Mouse (Mus musculus) gastrocnemius, postnatal 36 days (tissue): ENCODE data around the gene Pnma3. TPM values are rescaled to one million over a fixed set of nuclear protein-coding genes. Genes with fewer than 3 reads are reported as not detected.
"Not testable (repeated sequence)": the region's sequence is repeated elsewhere in the genome, so short reads cannot be mapped to it uniquely, and the experiment has no call there.

Experiments
- DNase-seq, 2 experiments: peaks; one replicate each; pipeline ENCODE4 v3.0.0; 2022
- intact Hi-C: fragments of 180-260 bp; cut with DNase I; formaldehyde crosslinking; loops from one replicate; pipeline ENCODE4 v1.15.1; 2025
- long read RNA-seq, 2 experiments: library from polyadenylated mRNA; stranded (forward); transcript quantifications; one replicate each; pipeline ENCODE4 v2.0.0; 2021
- total RNA-seq, 2 experiments: library from RNA; stranded (reverse); gene quantifications; 2 replicates each; pipeline ENCODE4 v1.2.3; 2021

The Pnma3 gene
- total RNA-seq, result not detected
- long read RNA-seq, experiment 1, result 0 reads
- long read RNA-seq, experiment 2, result 0 reads

GRCm38 (mm10) chrX:73064415-73064793, at the start of gene Pnma3:
Pnma3 (plus strand) TSS chrX:73064787.
- no peak for DNase-seq
- intact Hi-C loops, result no loop called here

- DNase-seq, result no peak
Measured at GRCm38 (mm10) chrX:73037003-73037402, 27.6 kb upstream of the Pnma3 start, which contains the start of gene Pnma5. Pnma5 (minus strand) TSS chrX:73037103.

GRCm38 (mm10) chrX:73038831-73039230, 25.8 kb upstream of the Pnma3 start:
- intact Hi-C loops, result no loop called here
- no peak for DNase-seq

More at GRCm38 (mm10) chrX:73037003-73037402, 27.6 kb upstream of the Pnma3 start, which contains the start of gene Pnma5:
- intact Hi-C loops, result no loop called here

- DNase-seq, result no peak
- intact Hi-C loops, result no loop called here
Measured at GRCm38 (mm10) chrX:73039666-73040065, 24.9 kb upstream of the Pnma3 start.

- intact Hi-C loops, result loop anchor here (5.0 to 10.0 kb wide), 4 partner anchors 137 to 601 kb away; partner anchors contain the start of genes Cetn2, Nsdhl and Trex2
- DNase-seq, result peak; percentile 87 to 88
Measured at GRCm38 (mm10) chrX:73053860-73054563, 10.6 kb upstream of the Pnma3 start.

GRCm38 (mm10) chrX:73061528-73061927, 3.1 kb upstream of the Pnma3 start:
- intact Hi-C loops, result no loop called here
- no peak for DNase-seq

- intact Hi-C loops, result no loop called here
- DNase-seq, result no peak
Measured at GRCm38 (mm10) chrX:73062323-73062722, 2.3 kb upstream of the Pnma3 start.

- DNase-seq, result no peak
- intact Hi-C loops, result no loop called here
Measured at GRCm38 (mm10) chrX:73063512-73064414, 824 bp upstream of the Pnma3 start.

- intact Hi-C loops, DNase-seq: not testable (repeated sequence)
Measured at GRCm38 (mm10) chrX:73066765-73067312, 2.3 kb downstream of the Pnma3 start.

- DNase-seq, intact Hi-C loops: not testable (repeated sequence)
Measured at GRCm38 (mm10) chrX:73082267-73083055, 17.9 kb downstream of the Pnma3 start, which contains the start of gene Xlr4a. Xlr4a (minus strand) TSS chrX:73082478.

- intact Hi-C loops, DNase-seq: not testable (repeated sequence)
Measured at GRCm38 (mm10) chrX:73096941-73097508, 32.4 kb downstream of the Pnma3 start, which contains the start of gene Xlr3a. Xlr3a (minus strand) TSS chrX:73097095.

GRCm38 (mm10) chrX:73116747-73117146, 52.2 kb downstream of the Pnma3 start, which contains the start of gene Gm14685:
Gm14685 (plus strand) TSS chrX:73117047.
- DNase-seq, intact Hi-C loops: not testable (repeated sequence)

Other genes starting within 250 kb of the Pnma3 start
- gene Gabrq, start 239.6 kb upstream of the Pnma3 start, total RNA-seq, result under 1 TPM in 1 of 2 experiments, not detected in 1; 0.12 TPM
- 10 to 100 TPM; 24.7 to 25.4 TPM for gene Cetn2, start 146.4 kb upstream of the Pnma3 start, total RNA-seq
- gene Nsdhl, start 146.2 kb upstream of the Pnma3 start, total RNA-seq, result 1 to 10 TPM; 3.9 to 4.2 TPM
- 1 to 10 TPM; 1.4 to 1.9 TPM for gene Zfp185, start 77.4 kb upstream of the Pnma3 start, total RNA-seq
- gene Pnma5, start 27.7 kb upstream of the Pnma3 start, total RNA-seq, result under 1 TPM in 1 of 2 experiments, not detected in 1; 0.10 TPM
- gene Xlr4a, start 17.7 kb downstream of the Pnma3 start, total RNA-seq, result not detected
- under 1 TPM in 1 of 2 experiments, not detected in 1; 0.76 TPM for gene Xlr3a, start 32.3 kb downstream of the Pnma3 start, total RNA-seq
- not detected for gene Gm14685, start 52.3 kb downstream of the Pnma3 start, total RNA-seq
- gene Xlr5b, start 84.0 kb downstream of the Pnma3 start, total RNA-seq, result not detected
- gene DXBay18, start 84.7 kb downstream of the Pnma3 start, total RNA-seq, result not detected
- not detected for gene Spin2d, start 112.2 kb downstream of the Pnma3 start, total RNA-seq
- gene Xlr3b, start 127.4 kb downstream of the Pnma3 start, total RNA-seq, result 1 to 10 TPM in 1 of 2 experiments, under 1 TPM in 1; 0.33 to 4.2 TPM
- under 1 TPM in 1 of 2 experiments, not detected in 1; 0.26 TPM for gene Xlr4b, start 149.5 kb downstream of the Pnma3 start, total RNA-seq
- 1 to 10 TPM; 4.9 to 6.6 TPM for gene F8a, start 163.5 kb downstream of the Pnma3 start, total RNA-seq
- under 1 TPM in 1 of 2 experiments, not detected in 1; 0.17 TPM for gene Xlr4c, start 178.3 kb downstream of the Pnma3 start, total RNA-seq
- not detected for gene Xlr3c, start 200.6 kb downstream of the Pnma3 start, total RNA-seq
- gene Xlr5a, start 228.2 kb downstream of the Pnma3 start, total RNA-seq, result not detected
- not detected for gene Xlr5c, start 228.2 kb downstream of the Pnma3 start, total RNA-seq